Mouse (Mus musculus) embryonic facial prominence, embryonic 13.5 days (tissue): ENCODE data around the gene Hlcs. TPM values are rescaled to one million over a fixed set of nuclear protein-coding genes. Genes with fewer than 3 reads are reported as not detected.

Experiments used
- ATAC-seq: fragments of 200-750 bp; cut with Nextera tagmentation; 2 replicates; pipeline ENCODE4 v1.8.0; 2017; ENCODE audit warnings: low read depth; ENCODE audit not compliant: insufficient number of reproducible peaks, insufficient read depth, low FRiP score, low TSS enrichment
- H3K27ac ChIP-seq: fragments of 300-500 bp; sonication (generic); 2 replicates; pipeline ENCODE4 v1.5.1; 2015; ENCODE audit warnings: moderate library complexity, mild to moderate bottlenecking, inconsistent platforms
- H3K27me3 ChIP-seq: fragments of 300-500 bp; sonication (generic); 2 replicates; pipeline ENCODE4 v1.6.1; 2015; ENCODE audit warnings: mild to moderate bottlenecking, inconsistent platforms
- H3K36me3 ChIP-seq: fragments of 300-500 bp; sonication (generic); 2 replicates; pipeline ENCODE4 v1.6.1; 2015; ENCODE audit warnings: mild to moderate bottlenecking, inconsistent platforms
- H3K4me1 ChIP-seq: fragments of 300-500 bp; sonication (generic); 2 replicates; pipeline ENCODE4 v1.6.1; 2015; ENCODE audit warnings: inconsistent platforms
- H3K4me2 ChIP-seq: fragments of 300-500 bp; sonication (generic); 2 replicates; pipeline ENCODE4 v1.6.1; 2015; ENCODE audit warnings: moderate library complexity, mild to moderate bottlenecking, inconsistent platforms
- H3K4me3 ChIP-seq: fragments of 300-500 bp; sonication (generic); 2 replicates; pipeline ENCODE4 v1.5.1; 2015; ENCODE audit warnings: mild to moderate bottlenecking, inconsistent platforms
- H3K9ac ChIP-seq: fragments of 300-500 bp; sonication (generic); 2 replicates; pipeline ENCODE4 v1.6.1; 2015; ENCODE audit warnings: mild to moderate bottlenecking, inconsistent platforms
- H3K9me3 ChIP-seq: fragments of 300-500 bp; sonication (generic); 2 replicates; pipeline ENCODE4 v1.6.1; 2016; ENCODE audit warnings: inconsistent platforms
- WGBS: fragments of 180-500 bp; shearing (Covaris S2); methylation state at CpG from one replicate; pipeline ENCODE4 v1.1.7; 2015; ENCODE audit warnings: mixed read lengths; 5-methylcytosine and 5-hydroxymethylcytosine counted together
- polyA plus RNA-seq: library from polyadenylated mRNA; unstranded; fragments of >200 nt; fragmentation: Nextera tagmentation; extraction: Ambion mirVana; gene quantifications from 2 replicates; pipeline ENCODE4 v1.2.1, GENCODE M21; 2015

The Hlcs gene
- polyA plus RNA-seq, 1 experiment from 2014 or later = 10.0 TPM

- Histone ChIP-seq H3K4me2 (no peak overlapping the region), H3K9ac (no peak overlapping the region), H3K9me3 (no peaks in the 10 kb centered on the region), H3K36me3 (no peaks in the 10 kb centered on the region), H3K4me1 (peaks cover 6% of the 10 kb centered on the region; the same call in 1 of the 2 replicates), H3K4me3 (no peak overlapping the region), H3K27ac (no peak overlapping the region), H3K27me3 (peaks cover 66% of the 10 kb centered on the region)
- ATAC-seq = no peak
- WGBS = 85% methylated on average over 12 of the region's 12 CpGs
Observed at GRCm38 (mm10) chr16:94186526-94186925, 126.8 kb downstream of the Hlcs start.

GRCm38 (mm10) chr16:94185430-94185829 is 127.9 kb downstream of the Hlcs start:
- Histone ChIP-seq H3K4me1 (peaks cover 2% of the 10 kb centered on the region), H3K36me3 (no peaks in the 10 kb centered on the region), H3K27ac (no peak overlapping the region), H3K9me3 (no peaks in the 10 kb centered on the region), H3K9ac (no peak overlapping the region), H3K4me2 (no peak overlapping the region), H3K4me3 (no peak overlapping the region), H3K27me3 (peaks cover 71% of the 10 kb centered on the region)
- 80% methylated on average over 16 of the region's 16 CpGs for WGBS
- ATAC-seq = no peak

- Histone ChIP-seq H3K27me3 (peaks cover 83% of the 10 kb centered on the region), H3K4me1 (peaks cover 21% of the 10 kb centered on the region), H3K9me3 (no peaks in the 10 kb centered on the region), H3K27ac (no peak overlapping the region), H3K9ac (no peak overlapping the region), H3K4me3 (no peak overlapping the region), H3K4me2 (peak overlapping the region; percentile 46), H3K36me3 (no peaks in the 10 kb centered on the region)
- no peak for ATAC-seq
- 37% methylated on average over 12 of the region's 12 CpGs for WGBS
Observed at GRCm38 (mm10) chr16:94180122-94180870, 133.1 kb downstream of the Hlcs start.

GRCm38 (mm10) chr16:94179341-94180121 is 133.8 kb downstream of the Hlcs start:
- Histone ChIP-seq H3K9ac (0 out of 2 replicates have a peak overlapping the region, but pooled peaks have one; percentile 11), H3K9me3 (no peaks in the 10 kb centered on the region), H3K36me3 (no peaks in the 10 kb centered on the region), H3K4me3 (peak overlapping the region; percentile 11), H3K4me2 (peak overlapping the region; percentile 46), H3K27ac (no peak overlapping the region), H3K27me3 (peaks cover 87% of the 10 kb centered on the region), H3K4me1 (peaks cover 21% of the 10 kb centered on the region)
- no peak for ATAC-seq
- 7% methylated on average over 25 of the region's 25 CpGs for WGBS

- no peak for ATAC-seq
- Histone ChIP-seq H3K9me3 (no peaks in the 10 kb centered on the region), H3K4me3 (no peak overlapping the region), H3K9ac (no peak overlapping the region), H3K4me1 (peaks cover 21% of the 10 kb centered on the region), H3K4me2 (no peak overlapping the region), H3K36me3 (no peaks in the 10 kb centered on the region), H3K27ac (no peak overlapping the region), H3K27me3 (peaks cover 85% of the 10 kb centered on the region)
- 30% methylated on average over 16 of the region's 16 CpGs for WGBS
Observed at GRCm38 (mm10) chr16:94178441-94179220, 134.7 kb downstream of the Hlcs start.

- Histone ChIP-seq H3K27ac (no peak overlapping the region), H3K4me2 (no peak overlapping the region), H3K27me3 (peaks cover 72% of the 10 kb centered on the region), H3K9ac (no peak overlapping the region), H3K36me3 (no peaks in the 10 kb centered on the region), H3K4me1 (peaks cover 21% of the 10 kb centered on the region), H3K9me3 (no peaks in the 10 kb centered on the region), H3K4me3 (no peak overlapping the region)
- WGBS = 78% methylated on average over 21 of the region's 21 CpGs
- ATAC-seq = no peak
Observed at GRCm38 (mm10) chr16:94176997-94177857, 136.1 kb downstream of the Hlcs start.

- H3K27ac ChIP-seq = no peak overlapping the region
- H3K4me2 ChIP-seq = no peak overlapping the region
- no peaks in the 10 kb centered on the region for H3K9me3 ChIP-seq
- no peak overlapping the region for H3K9ac ChIP-seq
- no peak overlapping the region for H3K4me3 ChIP-seq
- 82% methylated on average over 7 of the region's 7 CpGs for WGBS
- no peaks in the 10 kb centered on the region for H3K36me3 ChIP-seq
- H3K4me1 ChIP-seq = peaks cover 20% of the 10 kb centered on the region
- peaks cover 60% of the 10 kb centered on the region for H3K27me3 ChIP-seq
- no peak for ATAC-seq
Observed at GRCm38 (mm10) chr16:94175366-94175986, 137.9 kb downstream of the Hlcs start.

GRCm38 (mm10) chr16:94173361-94173760 is 140.0 kb downstream of the Hlcs start:
- Histone ChIP-seq H3K4me1 (no peaks in the 10 kb centered on the region), H3K27me3 (peaks cover 43% of the 10 kb centered on the region), H3K27ac (no peak overlapping the region), H3K36me3 (no peaks in the 10 kb centered on the region), H3K4me2 (no peak overlapping the region), H3K9ac (no peak overlapping the region), H3K9me3 (no peaks in the 10 kb centered on the region), H3K4me3 (no peak overlapping the region)
- no peak for ATAC-seq
- 86% methylated on average over 1 of the region's 1 CpGs for WGBS

GRCm38 (mm10) chr16:94170218-94170617 is 143.2 kb downstream of the Hlcs start:
- Histone ChIP-seq H3K36me3 (no peaks in the 10 kb centered on the region), H3K4me2 (no peak overlapping the region), H3K27me3 (peaks cover 24% of the 10 kb centered on the region), H3K27ac (no peak overlapping the region), H3K9me3 (no peaks in the 10 kb centered on the region), H3K4me1 (peaks cover 2% of the 10 kb centered on the region), H3K9ac (no peak overlapping the region), H3K4me3 (no peak overlapping the region)
- 47% methylated on average over 4 of the region's 4 CpGs for WGBS
- ATAC-seq = no peak

- Histone ChIP-seq H3K9me3 (no peaks in the 10 kb centered on the region), H3K9ac (no peak overlapping the region), H3K27ac (no peak overlapping the region), H3K4me3 (no peak overlapping the region), H3K27me3 (peaks cover 16% of the 10 kb centered on the region), H3K4me1 (peaks cover 16% of the 10 kb centered on the region), H3K4me2 (no peak overlapping the region), H3K36me3 (no peaks in the 10 kb centered on the region)
- ATAC-seq = no peak
- 84% methylated on average over 16 of the region's 16 CpGs for WGBS
Observed at GRCm38 (mm10) chr16:94168655-94169545, 144.5 kb downstream of the Hlcs start.
